Mouse (Mus musculus): ENCODE data around the gene Zfp108. TPM values are rescaled to one million over a fixed set of nuclear protein-coding genes. Genes with fewer than 3 reads are reported as not detected.
"Not testable (repeated sequence)": the region's sequence is repeated elsewhere in the genome, so short reads cannot be mapped to it uniquely, and the experiment has no call there.

Zfp108 gene
- polyA plus RNA-seq, 1 experiment from 2014 or later: 3.4 TPM

DNA sequence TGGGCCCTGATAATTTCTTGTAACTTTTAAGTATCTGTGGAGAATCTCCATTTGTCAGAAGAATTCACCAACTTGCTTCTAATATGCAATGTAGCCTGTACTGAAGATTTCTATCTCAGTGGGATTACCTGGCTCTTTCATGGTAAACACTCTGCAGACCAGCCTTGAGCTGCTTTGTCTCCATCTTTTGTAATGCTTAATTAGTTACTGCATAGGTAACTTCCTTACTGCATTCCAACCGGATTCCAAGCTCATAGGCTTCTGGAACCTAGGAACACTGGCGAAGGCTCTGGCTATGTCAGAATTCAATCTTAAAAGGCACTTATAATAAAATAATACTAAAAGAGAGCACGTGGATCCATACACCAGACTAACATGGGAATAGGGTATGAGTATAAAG, 24.2 kb downstream of the Zfp108 start:
- WGBS: 82% methylated on average over 3 of the region's 3 CpGs
- not testable (repeated sequence) for H3K27ac ChIP-seq (ENCODE audit: low read depth, low read length); H3K9ac ChIP-seq (ENCODE audit: low read length); H3K4me1 ChIP-seq (ENCODE audit: control insufficient read depth, insufficient read depth, low read length); H3K4me3 ChIP-seq (ENCODE audit: low read depth, low read length); H3K9me3 ChIP-seq (ENCODE audit: control insufficient read depth, low read length); H3K4me2 ChIP-seq (ENCODE audit: low read depth); H3K27me3 ChIP-seq (ENCODE audit: control insufficient read depth, insufficient read depth, low read length); DNase-seq (ENCODE audit: low spot score); ATAC-seq (ENCODE audit: insufficient read depth, low FRiP score, low TSS enrichment); H3K36me3 ChIP-seq (ENCODE audit: control insufficient read depth, insufficient read depth, low read length)

DNA sequence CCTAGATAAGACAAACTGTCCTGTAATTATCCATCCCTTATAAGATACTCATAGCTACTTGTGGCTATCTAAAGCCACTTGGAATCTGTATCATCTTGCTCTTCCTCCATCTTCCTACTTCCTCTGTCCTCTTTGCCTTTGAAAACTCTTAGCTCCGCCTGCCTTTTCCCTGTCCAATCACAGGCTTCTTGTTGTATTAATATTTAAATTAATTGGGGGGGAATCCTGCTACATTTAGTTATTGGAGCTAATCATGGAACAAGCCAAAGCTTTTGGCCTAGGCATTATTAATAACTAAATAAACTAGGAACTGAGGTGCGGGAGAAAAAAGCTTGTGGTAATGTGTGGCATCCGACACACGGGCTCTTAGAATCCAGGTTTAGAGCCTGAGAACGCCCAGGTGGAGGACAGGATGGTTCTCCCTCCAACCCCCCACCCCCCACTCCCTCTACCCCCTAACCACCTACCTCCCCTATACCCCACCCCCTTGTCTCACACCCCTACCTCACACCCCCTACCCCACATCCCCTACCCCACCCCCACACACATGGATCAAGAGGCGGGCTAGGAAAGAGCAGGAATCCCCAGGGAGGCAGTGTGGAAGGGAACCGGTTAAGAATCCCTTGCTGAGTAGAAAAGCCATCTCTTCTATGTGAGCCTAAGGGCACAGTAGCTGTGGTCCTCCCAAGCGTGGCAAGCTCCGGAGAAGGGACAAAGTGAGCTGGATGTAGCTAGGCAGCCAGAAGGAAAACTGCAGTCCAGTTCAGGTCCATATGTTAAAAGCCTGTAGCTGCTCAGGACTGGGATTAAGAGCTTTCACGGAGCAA, 25.6 kb downstream of the Zfp108 start:
- H3K36me3 ChIP-seq (ENCODE audit: control insufficient read depth, insufficient read depth, low read length): no peaks in the 10 kb centered on the region
- no peak overlapping the region for H3K27ac ChIP-seq (ENCODE audit: low read depth, low read length)
- H3K9me3 ChIP-seq (ENCODE audit: control insufficient read depth, low read length): no peaks in the 10 kb centered on the region
- no peak overlapping the region for H3K9ac ChIP-seq (ENCODE audit: low read length)
- no peak for ATAC-seq (ENCODE audit: insufficient read depth, low FRiP score, low TSS enrichment)
- H3K4me3 ChIP-seq (ENCODE audit: low read depth, low read length): no peak overlapping the region
- 63% methylated on average over 10 of the region's 10 CpGs for WGBS
- H3K27me3 ChIP-seq (ENCODE audit: control insufficient read depth, insufficient read depth, low read length): no peaks in the 10 kb centered on the region
- no peaks in the 10 kb centered on the region for H3K4me1 ChIP-seq (ENCODE audit: control insufficient read depth, insufficient read depth, low read length)
- DNase-seq (ENCODE audit: low spot score): no peak
- H3K4me2 ChIP-seq (ENCODE audit: low read depth): no peak overlapping the region

DNA sequence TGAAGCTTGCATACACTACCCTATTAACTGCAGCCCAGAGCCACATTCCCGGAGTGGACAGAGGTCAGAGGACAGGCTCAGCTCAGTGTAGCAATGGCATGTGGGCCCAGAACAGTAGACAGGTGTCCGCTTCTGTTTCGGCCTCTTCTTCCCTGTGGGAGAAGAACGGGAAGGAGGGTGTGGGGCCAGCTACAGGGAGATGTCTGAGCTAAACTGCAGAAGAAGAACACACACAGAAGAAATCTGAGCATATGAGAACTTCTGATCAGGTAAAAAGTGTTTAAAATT, 26.2 kb downstream of the Zfp108 start:
- H3K36me3 ChIP-seq (ENCODE audit: control insufficient read depth, insufficient read depth, low read length): no peaks in the 10 kb centered on the region
- no peaks in the 10 kb centered on the region for H3K4me1 ChIP-seq (ENCODE audit: control insufficient read depth, insufficient read depth, low read length)
- H3K9me3 ChIP-seq (ENCODE audit: control insufficient read depth, low read length): no peaks in the 10 kb centered on the region
- H3K4me3 ChIP-seq (ENCODE audit: low read depth, low read length): no peak overlapping the region
- ATAC-seq (ENCODE audit: insufficient read depth, low FRiP score, low TSS enrichment): no peak
- WGBS: 68% methylated on average over 4 of the region's 4 CpGs
- H3K4me2 ChIP-seq (ENCODE audit: low read depth): no peak overlapping the region
- no peaks in the 10 kb centered on the region for H3K27me3 ChIP-seq (ENCODE audit: control insufficient read depth, insufficient read depth, low read length)
- no peak overlapping the region for H3K27ac ChIP-seq (ENCODE audit: low read depth, low read length)
- DNase-seq (ENCODE audit: low spot score): no peak
- H3K9ac ChIP-seq (ENCODE audit: low read length): no peak overlapping the region

DNA sequence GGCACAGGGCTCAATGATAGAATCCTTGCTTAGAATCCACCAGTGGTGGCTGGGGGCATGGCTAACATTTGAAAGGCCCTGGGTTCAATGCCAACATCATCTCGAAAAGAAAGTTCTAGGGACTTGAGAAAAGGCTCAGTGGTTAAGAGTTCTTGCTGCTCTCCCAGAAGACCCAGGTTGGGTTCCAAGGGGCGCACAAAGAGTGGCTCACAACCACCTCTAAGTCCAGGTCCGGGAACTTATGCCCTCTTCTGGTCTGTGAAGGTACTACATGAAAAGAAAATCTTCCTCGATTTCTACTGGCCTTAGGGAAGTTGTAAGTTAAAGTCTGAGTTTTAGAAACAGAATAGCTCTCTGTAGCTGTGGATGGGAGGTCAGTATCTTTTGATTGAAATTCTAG, 31.5 kb downstream of the Zfp108 start:
- Histone ChIP-seq H3K4me3 (ENCODE audit: low read depth, low read length) (no peak overlapping the region), H3K36me3 (ENCODE audit: control insufficient read depth, insufficient read depth, low read length) (peaks cover 9% of the 10 kb centered on the region), H3K4me1 (ENCODE audit: control insufficient read depth, insufficient read depth, low read length) (no peaks in the 10 kb centered on the region), H3K4me2 (ENCODE audit: low read depth) (no peak overlapping the region), H3K9ac (ENCODE audit: low read length) (no peak overlapping the region), H3K27me3 (ENCODE audit: control insufficient read depth, insufficient read depth, low read length) (no peaks in the 10 kb centered on the region), H3K9me3 (ENCODE audit: control insufficient read depth, low read length) (no peaks in the 10 kb centered on the region), H3K27ac (ENCODE audit: low read depth, low read length) (no peak overlapping the region)
- DNase-seq (ENCODE audit: low spot score): no peak
- no peak for ATAC-seq (ENCODE audit: insufficient read depth, low FRiP score, low TSS enrichment)
- 54% methylated on average over 4 of the region's 4 CpGs for WGBS

DNA sequence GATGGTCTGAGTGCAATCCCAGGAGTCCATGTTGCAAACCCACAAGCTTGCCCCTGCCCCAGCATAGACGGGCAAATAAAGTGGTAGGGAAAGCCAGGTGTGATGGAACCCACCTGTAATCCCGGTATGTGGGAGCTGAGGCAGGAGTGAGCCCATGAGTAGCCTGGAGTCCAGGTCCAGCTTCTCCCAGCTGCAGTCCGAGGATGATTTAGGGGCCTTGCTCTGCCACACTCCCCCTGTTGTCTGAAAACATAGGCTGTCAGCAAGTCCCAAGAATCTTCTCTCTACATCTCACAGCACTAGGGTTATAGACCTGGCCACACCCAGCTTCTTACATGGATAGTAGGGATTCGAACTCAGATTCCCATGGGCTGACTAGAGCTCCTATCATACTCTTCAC, 32.3 kb downstream of the Zfp108 start:
- DNase-seq (ENCODE audit: low spot score) (no peak), ATAC-seq (ENCODE audit: insufficient read depth, low FRiP score, low TSS enrichment) (no peak)
- Histone ChIP-seq H3K9me3 (ENCODE audit: control insufficient read depth, low read length) (no peaks in the 10 kb centered on the region), H3K4me3 (ENCODE audit: low read depth, low read length) (no peak overlapping the region), H3K4me2 (ENCODE audit: low read depth) (no peak overlapping the region), H3K9ac (ENCODE audit: low read length) (no peak overlapping the region), H3K4me1 (ENCODE audit: control insufficient read depth, insufficient read depth, low read length) (no peaks in the 10 kb centered on the region), H3K27me3 (ENCODE audit: control insufficient read depth, insufficient read depth, low read length) (no peaks in the 10 kb centered on the region), H3K27ac (ENCODE audit: low read depth, low read length) (no peak overlapping the region), H3K36me3 (ENCODE audit: control insufficient read depth, insufficient read depth, low read length) (peaks cover 16% of the 10 kb centered on the region)
- 81% methylated on average over 4 of the region's 4 CpGs for WGBS

DNA sequence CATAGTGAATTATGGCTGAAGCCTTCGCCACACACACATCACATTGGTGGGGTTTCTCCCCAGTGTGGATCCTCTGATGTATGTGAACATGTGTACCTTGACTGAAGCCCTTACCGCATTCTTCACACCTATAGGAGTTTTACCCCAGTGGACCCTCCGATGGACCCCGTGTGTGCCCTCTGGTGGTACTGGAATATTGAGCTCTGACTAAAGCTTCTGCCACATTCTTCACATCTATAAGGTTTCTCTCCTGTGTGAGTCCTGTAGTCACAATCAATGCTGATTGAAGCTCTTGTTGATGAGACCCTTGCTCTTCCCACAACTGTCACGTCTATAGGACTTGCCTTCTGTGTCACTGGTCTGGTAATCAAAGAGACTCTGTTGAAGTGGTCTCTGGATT, 33.1 kb downstream of the Zfp108 start:
- no peak for ATAC-seq (ENCODE audit: insufficient read depth, low FRiP score, low TSS enrichment)
- no peak overlapping the region for H3K4me3 ChIP-seq (ENCODE audit: low read depth, low read length)
- 83% methylated on average over 5 of the region's 5 CpGs for WGBS
- H3K9me3 ChIP-seq (ENCODE audit: control insufficient read depth, low read length): no peaks in the 10 kb centered on the region
- H3K4me1 ChIP-seq (ENCODE audit: control insufficient read depth, insufficient read depth, low read length): no peaks in the 10 kb centered on the region
- no peak overlapping the region for H3K9ac ChIP-seq (ENCODE audit: low read length)
- peaks cover 23% of the 10 kb centered on the region for H3K36me3 ChIP-seq (ENCODE audit: control insufficient read depth, insufficient read depth, low read length)
- no peak overlapping the region for H3K27ac ChIP-seq (ENCODE audit: low read depth, low read length)
- H3K27me3 ChIP-seq (ENCODE audit: control insufficient read depth, insufficient read depth, low read length): no peaks in the 10 kb centered on the region
- no peak for DNase-seq (ENCODE audit: low spot score)
- no peak overlapping the region for H3K4me2 ChIP-seq (ENCODE audit: low read depth)

DNA sequence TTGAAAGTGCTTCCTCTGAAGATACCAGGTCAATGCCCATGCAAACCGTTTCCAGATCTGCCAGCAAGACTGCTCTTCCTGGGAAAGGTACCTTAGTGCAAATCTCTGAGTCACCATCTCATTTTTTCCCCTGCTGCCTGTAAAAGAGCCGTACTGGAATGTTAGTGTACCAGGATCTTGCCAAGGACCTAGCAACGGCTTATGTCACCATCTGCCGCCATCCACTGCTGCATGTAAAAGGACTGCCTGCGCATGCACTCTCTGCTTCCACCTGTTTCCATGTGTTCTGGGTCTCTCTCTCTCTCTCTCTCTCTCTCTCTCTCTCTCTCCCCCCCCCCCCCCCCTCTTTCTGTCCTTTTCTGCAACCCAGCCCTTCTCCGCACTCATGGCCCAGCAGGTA, 33.9 kb downstream of the Zfp108 start:
- Histone ChIP-seq H3K9me3 (ENCODE audit: control insufficient read depth, low read length) (no peaks in the 10 kb centered on the region), H3K27me3 (ENCODE audit: control insufficient read depth, insufficient read depth, low read length) (no peaks in the 10 kb centered on the region), H3K4me3 (ENCODE audit: low read depth, low read length) (no peak overlapping the region), H3K4me2 (ENCODE audit: low read depth) (no peak overlapping the region), H3K9ac (ENCODE audit: low read length) (no peak overlapping the region), H3K4me1 (ENCODE audit: control insufficient read depth, insufficient read depth, low read length) (no peaks in the 10 kb centered on the region), H3K36me3 (ENCODE audit: control insufficient read depth, insufficient read depth, low read length) (peaks cover 25% of the 10 kb centered on the region), H3K27ac (ENCODE audit: low read depth, low read length) (no peak overlapping the region)
- no peak for DNase-seq (ENCODE audit: low spot score)
- WGBS: 93% methylated on average over 6 of the region's 6 CpGs
- no peak for ATAC-seq (ENCODE audit: insufficient read depth, low FRiP score, low TSS enrichment)

DNA sequence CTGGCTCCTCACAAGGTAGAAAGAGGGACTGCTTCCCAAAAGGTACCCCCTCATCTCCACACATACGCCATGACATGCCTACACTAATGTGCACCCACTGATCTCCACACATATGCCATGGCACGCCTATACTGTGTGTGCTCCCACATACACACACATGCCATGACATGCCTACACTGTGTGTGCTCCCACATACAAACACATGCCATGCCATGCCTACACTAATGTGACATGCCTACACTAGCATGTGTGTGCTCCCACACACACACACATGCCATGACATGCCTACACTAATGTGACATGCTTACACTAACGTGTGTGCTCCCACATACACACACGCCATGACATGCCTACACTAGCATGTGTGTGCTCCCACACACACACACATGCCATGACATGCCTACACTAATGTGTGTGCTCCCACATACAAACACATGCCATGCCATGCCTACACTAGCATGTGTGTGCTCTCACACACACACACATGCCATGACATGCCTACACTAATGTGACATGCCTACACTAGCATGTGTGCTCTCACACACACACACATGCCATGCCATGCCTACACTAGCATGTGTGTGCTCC, 35.6 kb downstream of the Zfp108 start:
- no peak overlapping the region for H3K4me3 ChIP-seq (ENCODE audit: low read depth, low read length)
- H3K27me3 ChIP-seq (ENCODE audit: control insufficient read depth, insufficient read depth, low read length): no peaks in the 10 kb centered on the region
- H3K27ac ChIP-seq (ENCODE audit: low read depth, low read length): no peak overlapping the region
- 91% methylated on average over 4 of the region's 4 CpGs for WGBS
- H3K4me2 ChIP-seq (ENCODE audit: low read depth): no peak overlapping the region
- H3K9ac ChIP-seq (ENCODE audit: low read length): no peak overlapping the region
- no peaks in the 10 kb centered on the region for H3K9me3 ChIP-seq (ENCODE audit: control insufficient read depth, low read length)
- no peaks in the 10 kb centered on the region for H3K4me1 ChIP-seq (ENCODE audit: control insufficient read depth, insufficient read depth, low read length)
- no peak for ATAC-seq (ENCODE audit: insufficient read depth, low FRiP score, low TSS enrichment)
- peaks cover 28% of the 10 kb centered on the region for H3K36me3 ChIP-seq (ENCODE audit: control insufficient read depth, insufficient read depth, low read length)
- no peak for DNase-seq (ENCODE audit: low spot score)

DNA sequence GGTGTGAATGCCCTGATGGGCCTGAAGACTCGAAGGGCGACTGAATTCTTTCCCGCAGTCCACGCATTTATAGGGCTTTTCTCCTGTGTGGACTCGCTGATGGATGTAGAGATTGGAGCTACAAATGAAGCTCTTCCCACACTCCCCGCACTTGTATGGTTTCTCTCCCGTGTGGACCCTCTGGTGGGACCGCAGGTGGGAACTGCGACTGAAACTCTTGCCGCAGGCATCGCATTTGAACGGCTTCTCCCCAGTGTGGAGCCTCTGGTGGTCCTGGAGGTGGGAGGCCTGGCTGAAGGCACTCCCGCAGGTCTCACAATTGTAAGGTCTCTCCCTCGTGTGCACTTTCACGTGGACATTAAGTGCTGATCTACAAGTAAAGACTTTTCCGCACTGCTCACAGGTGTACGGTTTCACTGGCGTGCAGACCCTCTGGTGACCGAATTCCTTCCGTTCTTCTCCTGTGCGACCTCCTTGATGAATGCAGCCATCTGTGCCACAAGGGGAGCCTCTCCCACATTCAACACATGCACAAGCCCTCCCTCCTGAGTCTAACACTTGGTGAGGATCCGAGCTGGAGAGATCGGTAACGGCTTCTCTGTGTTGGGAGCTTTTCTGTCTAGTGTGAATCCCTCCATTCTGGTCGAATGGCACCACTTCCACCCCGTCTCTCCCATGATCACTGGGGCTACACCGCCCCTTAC, 36.9 kb downstream of the Zfp108 start:
- Histone ChIP-seq H3K9me3 (ENCODE audit: control insufficient read depth, low read length) (no peaks in the 10 kb centered on the region), H3K27me3 (ENCODE audit: control insufficient read depth, insufficient read depth, low read length) (no peaks in the 10 kb centered on the region), H3K9ac (ENCODE audit: low read length) (no peak overlapping the region), H3K36me3 (ENCODE audit: control insufficient read depth, insufficient read depth, low read length) (peaks cover 30% of the 10 kb centered on the region), H3K27ac (ENCODE audit: low read depth, low read length) (no peak overlapping the region), H3K4me1 (ENCODE audit: control insufficient read depth, insufficient read depth, low read length) (no peaks in the 10 kb centered on the region), H3K4me3 (ENCODE audit: low read depth, low read length) (no peak overlapping the region), H3K4me2 (ENCODE audit: low read depth) (no peak overlapping the region)
- DNase-seq (ENCODE audit: low spot score) (no peak), ATAC-seq (ENCODE audit: insufficient read depth, low FRiP score, low TSS enrichment) (no peak)
- WGBS: 89% methylated on average over 27 of the region's 27 CpGs

Data from neural tube, embryonic 11.5 days (tissue).